Mouse (Mus musculus): ENCODE data around the gene Ctdsp2.

The Ctdsp2 gene

GRCm38 (mm10) chr10:126978277-126978994 is at the start of gene Ctdsp2:
Ctdsp2 (plus strand) TSS chr10:126978717.
- DNase-seq (ENCODE audit: low spot score) = peak; percentile 98

- DNase-seq (ENCODE audit: low spot score) = no peak
Observed at GRCm38 (mm10) chr10:126928819-126929206, 49.7 kb upstream of the Ctdsp2 start.

GRCm38 (mm10) chr10:126929543-126929942 is 49.0 kb upstream of the Ctdsp2 start:
- no peak for DNase-seq (ENCODE audit: low spot score)

- no peak for DNase-seq (ENCODE audit: low spot score)
Observed at GRCm38 (mm10) chr10:126930270-126931121, 48.0 kb upstream of the Ctdsp2 start.

- DNase-seq (ENCODE audit: low spot score) = no peak
Observed at GRCm38 (mm10) chr10:126931123-126931759, 47.3 kb upstream of the Ctdsp2 start.

- no peak for DNase-seq (ENCODE audit: low spot score)
Observed at GRCm38 (mm10) chr10:126931760-126932139, 46.8 kb upstream of the Ctdsp2 start.

- DNase-seq (ENCODE audit: low spot score) = no peak
Observed at GRCm38 (mm10) chr10:126934561-126934960, 44.0 kb upstream of the Ctdsp2 start.

- DNase-seq (ENCODE audit: low spot score) = no peak
Observed at GRCm38 (mm10) chr10:126935121-126935520, 43.4 kb upstream of the Ctdsp2 start.

GRCm38 (mm10) chr10:126935556-126936381 is 42.7 kb upstream of the Ctdsp2 start:
- DNase-seq (ENCODE audit: low spot score) = no peak

GRCm38 (mm10) chr10:126940949-126941348 is 37.6 kb upstream of the Ctdsp2 start:
- DNase-seq (ENCODE audit: low spot score) = no peak

- DNase-seq (ENCODE audit: low spot score) = no peak
Observed at GRCm38 (mm10) chr10:126945531-126945930, 33.0 kb upstream of the Ctdsp2 start.

GRCm38 (mm10) chr10:126949824-126950223 is 28.7 kb upstream of the Ctdsp2 start:
- DNase-seq (ENCODE audit: low spot score) = no peak

- DNase-seq (ENCODE audit: low spot score) = no peak
Observed at GRCm38 (mm10) chr10:126950572-126950971, 27.9 kb upstream of the Ctdsp2 start.

GRCm38 (mm10) chr10:126952375-126952774 is 26.1 kb upstream of the Ctdsp2 start:
- DNase-seq (ENCODE audit: low spot score) = no peak

GRCm38 (mm10) chr10:126953029-126953471 is 25.5 kb upstream of the Ctdsp2 start:
- DNase-seq (ENCODE audit: low spot score) = no peak

GRCm38 (mm10) chr10:126956692-126957358 is 21.7 kb upstream of the Ctdsp2 start:
- DNase-seq (ENCODE audit: low spot score) = no peak

- no peak for DNase-seq (ENCODE audit: low spot score)
Observed at GRCm38 (mm10) chr10:126957359-126958107, 21.0 kb upstream of the Ctdsp2 start.

GRCm38 (mm10) chr10:126960496-126960895 is 18.0 kb upstream of the Ctdsp2 start:
- no peak for DNase-seq (ENCODE audit: low spot score)

- DNase-seq (ENCODE audit: low spot score) = no peak
Observed at GRCm38 (mm10) chr10:126961757-126962156, 16.8 kb upstream of the Ctdsp2 start.

GRCm38 (mm10) chr10:126962271-126962965 is 16.1 kb upstream of the Ctdsp2 start:
- DNase-seq (ENCODE audit: low spot score) = no peak

Data from layer of hippocampus, adult 9-10 months (tissue).